Mouse (Mus musculus) testis, adult 2 months (tissue): Measurements from ENCODE around the gene Fmc1.

ENCODE experiments used
- CTCF ChIP-seq: fragments of 200-500 bp; IDR thresholded peaks from 2 replicates; pipeline ENCODE4 v1.5.1; 2012; ENCODE audit warnings: low read depth, mild to moderate bottlenecking, inconsistent platforms, low read length, moderate library complexity; ENCODE audit not compliant: control insufficient read depth, insufficient read depth, insufficient replicate concordance
- POLR2A ChIP-seq: fragments of 200-500 bp; IDR thresholded peaks from 2 replicates; pipeline ENCODE4 v1.6.1; 2012; ENCODE audit warnings: low read depth, mild to moderate bottlenecking, inconsistent platforms, low read length, moderate library complexity; ENCODE audit not compliant: control insufficient read depth

- TF ChIP-seq POLR2A (no peak), CTCF (no peak)
Measured at GRCm38 (mm10) chr6:38523851-38524250, 9.5 kb upstream of the Fmc1 start.
